Mouse (Mus musculus): ENCODE measurements around the gene Hoxa5.

The Hoxa5 gene

GRCm38 (mm10) chr6:52227470-52228222 lies 23.3 kb upstream of the Hoxa5 start:
- DNase-seq (ENCODE audit: low read depth, low spot score): peak; percentile 27

GRCm38 (mm10) chr6:52226569-52227257 lies 22.3 kb upstream of the Hoxa5 start:
- DNase-seq (ENCODE audit: low read depth, low spot score): no peak

GRCm38 (mm10) chr6:52225612-52226568 lies 21.5 kb upstream of the Hoxa5 start:
- no peak for DNase-seq (ENCODE audit: low read depth, low spot score)

- DNase-seq (ENCODE audit: low read depth, low spot score): no peak
Measured at GRCm38 (mm10) chr6:52224895-52225611, 20.7 kb upstream of the Hoxa5 start.

GRCm38 (mm10) chr6:52223939-52224760 lies 19.8 kb upstream of the Hoxa5 start:
- no peak for DNase-seq (ENCODE audit: low read depth, low spot score)

- no peak for DNase-seq (ENCODE audit: low read depth, low spot score)
Measured at GRCm38 (mm10) chr6:52222729-52223128, 18.3 kb upstream of the Hoxa5 start.

- DNase-seq (ENCODE audit: low read depth, low spot score): no peak
Measured at GRCm38 (mm10) chr6:52221993-52222685, 17.8 kb upstream of the Hoxa5 start.

GRCm38 (mm10) chr6:52221337-52221992 lies 17.1 kb upstream of the Hoxa5 start, which contains the start of gene Hoxa7:
Hoxa7 (minus strand) TSS chr6:52221854.
- peak; percentile 89 for DNase-seq (ENCODE audit: low read depth, low spot score)

- no peak for DNase-seq (ENCODE audit: low read depth, low spot score)
Measured at GRCm38 (mm10) chr6:52220865-52221310, 16.5 kb upstream of the Hoxa5 start.

- DNase-seq (ENCODE audit: low read depth, low spot score): no peak
Measured at GRCm38 (mm10) chr6:52220003-52220864, 15.8 kb upstream of the Hoxa5 start.

GRCm38 (mm10) chr6:52219234-52219942 lies 15.0 kb upstream of the Hoxa5 start:
- no peak for DNase-seq (ENCODE audit: low read depth, low spot score)

- no peak for DNase-seq (ENCODE audit: low read depth, low spot score)
Measured at GRCm38 (mm10) chr6:52218643-52219215, 14.3 kb upstream of the Hoxa5 start.

- no peak for DNase-seq (ENCODE audit: low read depth, low spot score)
Measured at GRCm38 (mm10) chr6:52217895-52218642, 13.7 kb upstream of the Hoxa5 start.

GRCm38 (mm10) chr6:52217459-52217768 lies 13.0 kb upstream of the Hoxa5 start:
- DNase-seq (ENCODE audit: low read depth, low spot score): peak; percentile 78

- peak; percentile 22 for DNase-seq (ENCODE audit: low read depth, low spot score)
Measured at GRCm38 (mm10) chr6:52216691-52217458, 12.5 kb upstream of the Hoxa5 start.
